Mouse (Mus musculus) right cerebral cortex, adult 2 months (tissue): ENCODE results near the gene Swap70.
A peak's percentile ranks its signal among the peaks of the same experiment; 100 is the strongest.
"Not testable (repeated sequence)": the region's sequence is repeated elsewhere in the genome, so short reads cannot be mapped to it uniquely, and the experiment has no call there.

Experiments
- DNase-seq, 2 experiments: peaks; one replicate each; pipeline ENCODE4 v3.0.0; 2021 to 2022; ENCODE audit warnings: low spot score in 2 of 2

The Swap70 gene

GRCm38 (mm10) chr7:110221586-110222481 is at the start of gene Swap70:
Swap70 (plus strand) TSS chr7:110221711.
- peak; percentile 56 to 76 for DNase-seq

- no peak for DNase-seq
Observed at GRCm38 (mm10) chr7:110179208-110179607, 42.3 kb upstream of the Swap70 start.

- DNase-seq: no peak
Observed at GRCm38 (mm10) chr7:110180613-110181012, 40.9 kb upstream of the Swap70 start.

GRCm38 (mm10) chr7:110181446-110181845 is 40.1 kb upstream of the Swap70 start:
- DNase-seq: no peak

GRCm38 (mm10) chr7:110184608-110185007 is 36.9 kb upstream of the Swap70 start:
- no peak for DNase-seq

- DNase-seq: no peak
Observed at GRCm38 (mm10) chr7:110189951-110190350, 31.6 kb upstream of the Swap70 start.

GRCm38 (mm10) chr7:110193186-110193585 is 28.3 kb upstream of the Swap70 start:
- no peak for DNase-seq

GRCm38 (mm10) chr7:110197176-110197575 is 24.3 kb upstream of the Swap70 start:
- DNase-seq: no peak

- no peak for DNase-seq
Observed at GRCm38 (mm10) chr7:110201933-110202332, 19.6 kb upstream of the Swap70 start.

GRCm38 (mm10) chr7:110204208-110204607 is 17.3 kb upstream of the Swap70 start:
- DNase-seq: no peak

- no peak for DNase-seq
Observed at GRCm38 (mm10) chr7:110208341-110208740, 13.2 kb upstream of the Swap70 start.

- DNase-seq: no peak
Observed at GRCm38 (mm10) chr7:110209422-110209821, 12.1 kb upstream of the Swap70 start.

GRCm38 (mm10) chr7:110211025-110211424 is 10.5 kb upstream of the Swap70 start:
- DNase-seq: no peak

GRCm38 (mm10) chr7:110214882-110215281 is 6.6 kb upstream of the Swap70 start:
- no peak for DNase-seq

- peak in 1 of 2 experiments; percentile 2 for DNase-seq
Observed at GRCm38 (mm10) chr7:110221051-110221585, 393 bp upstream of the Swap70 start.

- no peak for DNase-seq
Observed at GRCm38 (mm10) chr7:110222583-110223182, 1.2 kb downstream of the Swap70 start.

- DNase-seq: no peak
Observed at GRCm38 (mm10) chr7:110223727-110224510, 2.4 kb downstream of the Swap70 start.

GRCm38 (mm10) chr7:110226484-110226883 is 5.0 kb downstream of the Swap70 start:
- DNase-seq: no peak

GRCm38 (mm10) chr7:110229967-110230366 is 8.5 kb downstream of the Swap70 start:
- DNase-seq: no peak

GRCm38 (mm10) chr7:110231127-110231526 is 9.6 kb downstream of the Swap70 start:
- DNase-seq: not testable (repeated sequence)

- DNase-seq: no peak
Observed at GRCm38 (mm10) chr7:110236085-110236484, 14.6 kb downstream of the Swap70 start.

GRCm38 (mm10) chr7:110237451-110237836 is 15.9 kb downstream of the Swap70 start:
- DNase-seq: no peak
